Mouse (Mus musculus): ENCODE results near the gene Cldn34b2. TPM values are rescaled to one million over a fixed set of nuclear protein-coding genes. Genes with fewer than 3 reads are reported as not detected.

The Cldn34b2 gene
- total RNA-seq (2023) = under 1 TPM in 1 of 2 experiments, not detected in 1; 0.63 TPM

GRCm38 (mm10) chrX:155128312-155128711 is at the start of gene Cldn34b2:
TSS of gene Cldn34b2 (minus strand) at chrX:155128412.

GRCm38 (mm10) chrX:155093566-155093965 is 34.6 kb downstream of the Cldn34b2 start, which contains the start of gene Magea2:
TSS of gene Magea2 (minus strand) at chrX:155093666.

DNA sequence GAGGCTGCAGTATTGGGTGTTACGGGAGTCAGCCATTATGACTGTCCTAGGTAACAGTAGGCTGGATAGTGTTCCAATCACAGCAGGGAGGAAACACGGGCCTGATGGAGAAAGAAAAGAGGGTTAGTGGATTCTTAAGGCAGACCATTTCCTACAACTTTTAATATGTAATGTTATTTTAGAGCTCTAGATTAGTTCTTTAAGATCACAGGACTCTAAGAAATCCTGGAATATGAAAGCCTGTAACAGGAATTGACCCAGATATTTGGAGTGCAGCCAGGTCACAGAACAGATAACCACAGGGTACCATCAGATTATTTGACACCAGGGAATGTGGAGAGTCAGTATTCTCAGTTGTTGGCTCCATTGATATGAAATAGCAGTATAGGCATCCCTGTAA is 38.5 kb downstream of the Cldn34b2 start, which contains the start of gene Magea1:
Gene Magea1 (minus strand): TSS at position 101 of the 400 bp plus-strand sequence.

Other genes with a start within 250 kb of the Cldn34b2 start
- not detected for gene Cldn34b1, start 238.1 kb downstream of the Cldn34b2 start, total RNA-seq (2023)
- gene Magea6, start 192.4 kb downstream of the Cldn34b2 start, total RNA-seq (2023) = not detected
- gene Magea3, start 178.9 kb downstream of the Cldn34b2 start, total RNA-seq (2023) = not detected
- gene Magea8, start 132.6 kb downstream of the Cldn34b2 start, total RNA-seq (2023) = not detected
- not detected for gene Magea5, start 65.3 kb downstream of the Cldn34b2 start, total RNA-seq (2023)
- gene Magea1, start 38.6 kb downstream of the Cldn34b2 start, total RNA-seq (2023) = not detected
- not detected for gene Magea2, start 34.7 kb downstream of the Cldn34b2 start, total RNA-seq (2023)
- 1,000 to 10,000 TPM; 1,750 to 1,972 TPM for gene Sat1, start 88.0 kb upstream of the Cldn34b2 start, total RNA-seq (2023)
- 10 to 100 TPM; 66.8 to 73.1 TPM for gene Acot9, start 134.0 kb upstream of the Cldn34b2 start, total RNA-seq (2023)
- 10 to 100 TPM; 20.1 to 22.1 TPM for gene Prdx4, start 212.3 kb upstream of the Cldn34b2 start, total RNA-seq (2023)